Mouse (Mus musculus): ENCODE data around the gene Pigk. TPM values are rescaled to one million over a fixed set of nuclear protein-coding genes. Genes with fewer than 3 reads are reported as not detected.
"Not testable (repeated sequence)": the region's sequence is repeated elsewhere in the genome, so short reads cannot be mapped to it uniquely, and the experiment has no call there.

Gene Pigk
- total RNA-seq (2021), result 10 to 100 TPM; 16.6 to 23.0 TPM
- long read RNA-seq, experiment 1, full-length matches to known transcripts, result 53 of 57 reads
- long read RNA-seq, experiment 1, partial matches to known transcripts, result 2 of 57 reads
- long read RNA-seq, experiment 1, other reads (novel, unspliced or antisense), result 2 of 57 reads
- long read RNA-seq, experiment 2, full-length matches to known transcripts, result 37 of 43 reads
- long read RNA-seq, experiment 2, partial matches to known transcripts, result 1 of 43 reads
- long read RNA-seq, experiment 2, other reads (novel, unspliced or antisense), result 5 of 43 reads

- TF ChIP-seq CTCF (IDR thresholded peaks at IDR 0.05), result no peak
- DNase-seq, result peak; percentile 94
- H3K27ac ChIP-seq, result peak within 1 kb of the TSS; percentile 88
- peak within 1 kb of the TSS; percentile 86 for H3K4me3 ChIP-seq
- intact Hi-C loops (cut with DNase I), result no loop called here
Observed at GRCm38 (mm10) chr3:152713991-152714902, at the start of gene Pigk. Gene Pigk, plus strand, starts transcription at chr3:152714100.

GRCm38 (mm10) chr3:152666991-152667355 lies 46.9 kb upstream of the Pigk start:
- no peak for DNase-seq
- TF ChIP-seq CTCF (IDR thresholded peaks at IDR 0.05), result no peak
- peak overlapping the region; percentile 63 for H3K4me3 ChIP-seq
- no peak overlapping the region for H3K27ac ChIP-seq
- intact Hi-C loops (cut with DNase I), result loop anchor here (10.0 kb wide), 1 partner anchor 682 kb away; no protein-coding TSS in a partner anchor

- Histone ChIP-seq H3K27ac (no peak overlapping the region), H3K4me3 (peak overlapping the region; percentile 63)
- no peak for TF ChIP-seq CTCF (IDR thresholded peaks at IDR 0.05)
- peak; percentile 34 for DNase-seq
- intact Hi-C loops (cut with DNase I), result loop anchor here (10.0 kb wide), 1 partner anchor 683 kb away; no protein-coding TSS in a partner anchor
Observed at GRCm38 (mm10) chr3:152667356-152668211, 46.3 kb upstream of the Pigk start.

- Histone ChIP-seq H3K4me3 (peak within 1 kb of the TSS; percentile 63), H3K27ac (no peak within 1 kb of the TSS)
- intact Hi-C loops (cut with DNase I), result loop anchor here (10.0 kb wide), 1 partner anchor 683 kb away; no protein-coding TSS in a partner anchor
- no peak for DNase-seq
- no peak for TF ChIP-seq CTCF (IDR thresholded peaks at IDR 0.05)
Observed at GRCm38 (mm10) chr3:152668239-152668638, 45.7 kb upstream of the Pigk start, which contains the start of gene Ak5. Gene Ak5, minus strand, starts transcription at chr3:152668360.

GRCm38 (mm10) chr3:152668793-152669192 lies 45.1 kb upstream of the Pigk start:
- no peak for DNase-seq
- TF ChIP-seq CTCF (IDR thresholded peaks at IDR 0.05), result no peak
- Histone ChIP-seq H3K4me3 (no peak overlapping the region), H3K27ac (no peak overlapping the region)
- intact Hi-C loops (cut with DNase I), result loop anchor here (10.0 kb wide), 1 partner anchor 684 kb away; no protein-coding TSS in a partner anchor

- H3K4me3 ChIP-seq, result no peak overlapping the region
- DNase-seq, result no peak
- intact Hi-C loops (cut with DNase I), result loop anchor here (10.0 kb wide), 1 partner anchor 685 kb away; no protein-coding TSS in a partner anchor
- no peak for TF ChIP-seq CTCF (IDR thresholded peaks at IDR 0.05)
- no peak overlapping the region for H3K27ac ChIP-seq
Observed at GRCm38 (mm10) chr3:152669783-152670182, 44.1 kb upstream of the Pigk start.

- Histone ChIP-seq H3K4me3 (no peak overlapping the region), H3K27ac (no peak overlapping the region)
- DNase-seq, result no peak
- intact Hi-C loops (cut with DNase I), result no loop called here
- TF ChIP-seq CTCF (IDR thresholded peaks at IDR 0.05), result no peak
Observed at GRCm38 (mm10) chr3:152674663-152675062, 39.2 kb upstream of the Pigk start.

- DNase-seq, result peak; percentile 24
- no peak overlapping the region for H3K27ac ChIP-seq
- TF ChIP-seq CTCF (IDR thresholded peaks at IDR 0.05), result no peak
- H3K4me3 ChIP-seq, result no peak overlapping the region
- intact Hi-C loops (cut with DNase I), result no loop called here
Observed at GRCm38 (mm10) chr3:152688532-152688931, 25.4 kb upstream of the Pigk start.

GRCm38 (mm10) chr3:152689105-152689504 lies 24.8 kb upstream of the Pigk start:
- intact Hi-C loops (cut with DNase I), result no loop called here
- DNase-seq, result peak; percentile 36
- no peak overlapping the region for H3K4me3 ChIP-seq
- no peak for TF ChIP-seq CTCF (IDR thresholded peaks at IDR 0.05)
- no peak overlapping the region for H3K27ac ChIP-seq

- Histone ChIP-seq H3K27ac (no peak overlapping the region), H3K4me3 (no peak overlapping the region)
- intact Hi-C loops (cut with DNase I), result no loop called here
- no peak for TF ChIP-seq CTCF (IDR thresholded peaks at IDR 0.05)
- no peak for DNase-seq
Observed at GRCm38 (mm10) chr3:152694950-152695349, 18.9 kb upstream of the Pigk start.

- intact Hi-C loops (cut with DNase I), result no loop called here
- TF ChIP-seq CTCF (IDR thresholded peaks at IDR 0.05), result no peak
- no peak for DNase-seq
- H3K4me3 ChIP-seq, result no peak overlapping the region
- H3K27ac ChIP-seq, result no peak overlapping the region
Observed at GRCm38 (mm10) chr3:152698017-152698416, 15.9 kb upstream of the Pigk start.

- no peak for TF ChIP-seq CTCF (IDR thresholded peaks at IDR 0.05)
- DNase-seq, result no peak
- intact Hi-C loops (cut with DNase I), result no loop called here
- Histone ChIP-seq H3K27ac (no peak overlapping the region), H3K4me3 (no peak overlapping the region)
Observed at GRCm38 (mm10) chr3:152699261-152699660, 14.6 kb upstream of the Pigk start.

GRCm38 (mm10) chr3:152701536-152701935 lies 12.4 kb upstream of the Pigk start:
- H3K27ac ChIP-seq; DNase-seq; intact Hi-C loops (cut with DNase I); H3K4me3 ChIP-seq: not testable (repeated sequence)
